Mouse (Mus musculus): ENCODE results near the gene Fam160a1. TPM values are rescaled to one million over a fixed set of nuclear protein-coding genes. Genes with fewer than 3 reads are reported as not detected.

Gene Fam160a1
- total RNA-seq, 2 experiments from 2014 or later: not detected

- ATAC-seq (replicated peaks; ENCODE audit: low FRiP score, low TSS enrichment, poor library complexity, severe bottlenecking): no peak
Measured at GRCm38 (mm10) chr3:85764008-85764834, 52.9 kb downstream of the Fam160a1 start.

- ATAC-seq (replicated peaks; ENCODE audit: low FRiP score, low TSS enrichment, poor library complexity, severe bottlenecking): no peak
Measured at GRCm38 (mm10) chr3:85757944-85758343, 59.1 kb downstream of the Fam160a1 start.

GRCm38 (mm10) chr3:85757435-85757834 lies 59.7 kb downstream of the Fam160a1 start:
- no peak for ATAC-seq (replicated peaks; ENCODE audit: low FRiP score, low TSS enrichment, poor library complexity, severe bottlenecking)

GRCm38 (mm10) chr3:85749348-85749747 lies 67.7 kb downstream of the Fam160a1 start:
- ATAC-seq (replicated peaks; ENCODE audit: low FRiP score, low TSS enrichment, poor library complexity, severe bottlenecking): no peak

DNA sequence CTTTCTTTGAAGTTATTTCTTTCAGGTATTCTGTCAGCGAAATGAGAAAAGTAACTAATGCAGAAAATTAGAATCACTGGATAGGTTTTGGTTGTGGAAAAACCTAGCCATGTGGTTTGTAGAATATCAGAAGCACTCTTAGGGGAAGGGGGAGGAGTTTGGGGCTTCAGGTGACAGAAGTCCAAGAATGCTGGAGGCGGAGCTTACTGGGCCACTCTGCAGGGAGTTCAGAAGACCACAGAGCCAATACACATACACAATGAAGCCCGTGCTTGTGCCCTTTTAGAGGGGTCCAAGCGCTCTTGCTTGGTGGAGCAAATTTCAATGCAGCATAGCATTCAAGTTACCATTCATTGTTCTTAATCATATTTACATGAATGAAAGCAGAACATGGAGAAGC lies 68.2 kb downstream of the Fam160a1 start:
- ATAC-seq (replicated peaks; ENCODE audit: low FRiP score, low TSS enrichment, poor library complexity, severe bottlenecking): no peak

DNA sequence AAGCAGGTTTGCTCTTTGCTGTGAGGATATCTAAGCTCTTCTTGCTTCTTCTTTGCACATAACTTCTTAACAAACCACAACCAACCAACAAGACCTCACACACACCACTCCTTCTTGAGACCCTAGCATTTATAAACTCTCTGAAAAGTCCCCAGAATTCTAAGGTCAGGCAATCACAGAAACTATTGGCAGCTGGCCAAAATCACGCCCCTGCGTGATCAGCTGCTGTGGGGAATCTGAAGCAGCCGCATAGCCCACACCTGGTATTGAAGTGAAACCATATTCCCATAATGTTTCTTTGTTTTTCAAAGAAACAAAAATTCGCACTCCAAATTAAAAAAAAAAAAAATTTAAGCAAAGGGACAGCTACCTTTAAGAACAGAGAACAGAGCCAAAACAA lies 71.0 kb downstream of the Fam160a1 start:
- no peak for ATAC-seq (replicated peaks; ENCODE audit: low FRiP score, low TSS enrichment, poor library complexity, severe bottlenecking)

DNA sequence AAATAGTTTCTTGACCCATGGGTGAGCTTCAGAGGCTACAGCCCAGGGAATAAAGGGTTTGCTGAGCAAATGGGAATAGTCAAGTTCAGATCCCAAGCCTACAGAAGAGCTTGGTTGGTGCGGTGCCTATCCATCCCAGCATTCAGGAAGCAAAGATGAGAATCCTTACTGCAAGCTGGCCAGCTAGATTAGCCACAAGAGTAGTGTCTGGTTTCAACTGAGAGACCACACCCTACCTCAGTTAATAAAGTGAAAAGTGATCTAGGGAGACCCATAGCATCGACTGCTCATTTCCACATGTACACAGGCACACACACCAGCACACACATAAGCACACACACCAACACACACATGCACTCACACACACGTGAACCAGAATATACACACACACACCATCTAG lies 75.3 kb downstream of the Fam160a1 start:
- ATAC-seq (replicated peaks; ENCODE audit: low FRiP score, low TSS enrichment, poor library complexity, severe bottlenecking): no peak

DNA sequence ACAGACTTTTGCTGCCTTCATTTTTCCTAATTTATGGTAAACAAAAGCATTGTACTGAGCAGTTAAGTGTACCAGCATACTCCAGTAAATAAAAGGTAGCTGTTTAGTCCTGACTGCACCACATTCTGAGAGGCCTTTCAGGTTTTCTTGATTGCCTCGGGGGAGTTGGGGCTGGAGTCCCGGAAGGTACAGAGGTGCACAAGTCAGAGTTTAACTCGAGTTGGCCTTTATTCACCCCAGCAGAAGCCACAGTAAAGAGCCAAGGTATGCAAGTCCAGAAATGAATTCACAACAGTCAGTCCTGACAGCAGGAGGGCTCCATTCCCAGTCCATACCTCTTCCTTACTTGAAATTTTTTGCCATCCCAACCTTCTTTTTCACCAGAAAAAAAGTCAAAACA lies 78.5 kb downstream of the Fam160a1 start:
- ATAC-seq (replicated peaks; ENCODE audit: low FRiP score, low TSS enrichment, poor library complexity, severe bottlenecking): no peak

GRCm38 (mm10) chr3:85733939-85734729 lies 83.0 kb downstream of the Fam160a1 start:
- 0 out of 2 replicates have a peak, but pooled peaks have one; percentile 30 for ATAC-seq (replicated peaks; ENCODE audit: low FRiP score, low TSS enrichment, poor library complexity, severe bottlenecking)

GRCm38 (mm10) chr3:85727171-85727570 lies 89.9 kb downstream of the Fam160a1 start:
- ATAC-seq (replicated peaks; ENCODE audit: low FRiP score, low TSS enrichment, poor library complexity, severe bottlenecking): no peak

- ATAC-seq (replicated peaks; ENCODE audit: low FRiP score, low TSS enrichment, poor library complexity, severe bottlenecking): no peak
Measured at GRCm38 (mm10) chr3:85725971-85726370, 91.1 kb downstream of the Fam160a1 start.

DNA sequence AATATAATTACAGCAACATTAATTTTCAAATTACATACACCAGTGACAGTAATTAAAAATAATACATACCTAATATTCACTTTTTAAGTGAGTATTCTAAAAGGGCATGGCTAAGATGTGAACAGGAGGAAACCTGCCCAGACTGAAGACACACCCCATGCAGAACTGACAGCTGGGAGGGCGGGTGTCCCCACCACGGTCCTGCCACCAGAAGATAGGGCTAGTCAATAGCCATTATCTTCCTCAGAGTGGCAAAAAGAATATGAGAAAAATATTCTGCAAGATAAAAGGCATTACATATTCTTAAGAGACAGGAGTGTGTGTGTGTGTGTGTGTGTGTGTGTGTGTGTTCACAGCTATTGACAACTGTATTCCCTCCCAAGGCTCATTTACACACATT lies 92.0 kb downstream of the Fam160a1 start:
- peak; percentile 99 for ATAC-seq (replicated peaks; ENCODE audit: low FRiP score, low TSS enrichment, poor library complexity, severe bottlenecking)

DNA sequence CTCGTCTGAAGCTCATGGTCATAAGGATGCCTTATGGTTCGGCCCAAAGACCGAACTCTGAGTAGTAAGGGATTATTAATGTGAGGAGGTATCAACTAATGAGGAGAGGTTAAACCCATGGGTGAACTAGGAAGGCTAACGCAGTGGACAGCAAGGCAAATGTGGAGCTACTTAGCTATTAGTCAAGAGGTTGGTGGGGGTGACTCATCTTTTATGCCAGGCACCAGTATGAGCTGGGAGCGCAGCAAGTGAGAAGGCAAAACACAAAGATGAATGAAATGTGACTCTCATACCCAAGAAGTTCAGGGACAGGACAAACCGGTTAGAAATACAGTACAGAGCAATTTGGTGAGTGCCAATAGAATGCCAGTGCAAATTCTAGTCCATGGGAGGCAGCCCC lies 94.5 kb downstream of the Fam160a1 start:
- ATAC-seq (replicated peaks; ENCODE audit: low FRiP score, low TSS enrichment, poor library complexity, severe bottlenecking): no peak

DNA sequence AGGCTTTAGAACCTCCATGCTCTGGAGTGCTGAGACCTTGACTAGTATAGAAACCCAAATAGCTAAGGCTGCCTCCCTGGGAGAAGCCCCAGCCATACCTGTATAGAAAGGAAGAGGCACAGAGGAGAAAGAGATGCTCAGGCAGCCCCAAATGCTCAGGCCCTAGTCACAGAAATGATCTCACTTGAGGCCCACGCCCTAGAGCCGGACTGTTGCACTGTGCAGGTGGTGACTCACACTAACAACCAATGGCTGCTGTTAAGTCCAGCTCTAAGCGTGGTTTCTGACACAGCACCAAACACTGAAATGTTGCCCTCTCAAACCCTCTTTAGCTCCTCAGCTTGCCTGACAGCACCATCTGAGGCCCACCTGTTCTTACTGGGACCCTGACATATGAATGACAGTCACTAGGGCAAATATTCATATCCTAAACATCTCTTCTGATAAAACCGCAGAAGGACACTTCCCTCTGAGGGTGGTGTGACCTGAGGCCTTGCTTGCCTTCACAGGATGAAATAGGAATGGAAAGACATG lies 101.3 kb downstream of the Fam160a1 start:
- no peak for ATAC-seq (replicated peaks; ENCODE audit: low FRiP score, low TSS enrichment, poor library complexity, severe bottlenecking)

DNA sequence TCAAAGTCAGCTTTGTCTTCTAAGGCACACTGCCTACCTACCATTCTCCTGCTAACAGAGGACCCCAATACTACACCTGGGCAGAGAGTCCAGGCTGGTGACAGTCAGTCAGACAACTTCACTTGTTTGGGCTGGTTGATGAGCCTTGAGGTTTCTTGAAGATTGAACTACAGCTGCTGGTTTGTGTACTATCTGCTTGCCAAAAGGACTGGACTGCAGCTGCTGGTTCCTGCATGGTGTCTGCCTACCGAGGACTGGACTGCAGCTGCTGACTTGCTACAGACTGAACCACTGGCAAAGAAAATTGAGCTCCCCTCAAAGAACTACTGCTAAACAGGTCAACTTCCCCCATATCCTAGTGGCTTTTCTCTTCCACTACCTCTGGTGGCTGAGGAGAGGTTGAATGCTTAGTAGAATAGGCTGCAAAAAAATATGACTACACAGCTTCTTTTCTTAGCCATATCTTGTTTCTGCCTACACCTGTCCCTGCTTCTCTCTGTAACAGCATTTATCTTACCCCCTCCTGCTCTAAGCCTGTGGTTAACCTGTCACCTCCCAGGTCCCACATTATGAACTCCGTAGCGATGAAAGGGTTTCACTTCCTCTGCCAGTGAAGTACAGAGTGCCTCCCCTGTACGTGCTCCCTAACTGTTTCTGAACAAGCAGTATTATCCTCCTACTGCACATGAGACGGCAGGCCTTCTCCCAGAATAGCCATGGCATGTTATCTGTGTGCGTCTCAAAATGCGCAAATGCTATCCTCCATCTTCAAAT lies 103.0 kb downstream of the Fam160a1 start:
- no peak for ATAC-seq (replicated peaks; ENCODE audit: low FRiP score, low TSS enrichment, poor library complexity, severe bottlenecking)

DNA sequence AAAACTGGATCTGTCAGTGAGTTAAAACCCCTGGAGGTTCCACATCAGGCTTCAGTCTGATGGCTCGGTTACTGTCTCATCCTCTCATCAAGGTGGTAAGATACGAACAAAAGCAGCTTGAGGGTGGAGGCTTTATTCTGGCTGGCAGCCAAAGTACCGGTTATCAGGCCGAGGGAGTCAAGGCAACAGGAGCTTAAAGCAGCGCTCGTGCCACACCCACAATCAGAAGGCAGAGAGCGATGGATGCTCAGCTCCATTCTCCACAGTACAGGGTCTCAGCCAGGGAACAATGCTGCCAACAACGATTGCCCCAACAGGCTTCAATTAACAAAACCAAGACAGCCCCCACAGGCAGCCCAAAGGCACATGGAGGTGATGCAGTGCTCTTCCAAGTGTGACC lies 106.4 kb downstream of the Fam160a1 start:
- peak; percentile 82 for ATAC-seq (replicated peaks; ENCODE audit: low FRiP score, low TSS enrichment, poor library complexity, severe bottlenecking)

- peak; percentile 53; the same call in 1 of the 2 replicates for ATAC-seq (replicated peaks; ENCODE audit: low FRiP score, low TSS enrichment, poor library complexity, severe bottlenecking)
Measured at GRCm38 (mm10) chr3:85707421-85707820, 109.7 kb downstream of the Fam160a1 start.

DNA sequence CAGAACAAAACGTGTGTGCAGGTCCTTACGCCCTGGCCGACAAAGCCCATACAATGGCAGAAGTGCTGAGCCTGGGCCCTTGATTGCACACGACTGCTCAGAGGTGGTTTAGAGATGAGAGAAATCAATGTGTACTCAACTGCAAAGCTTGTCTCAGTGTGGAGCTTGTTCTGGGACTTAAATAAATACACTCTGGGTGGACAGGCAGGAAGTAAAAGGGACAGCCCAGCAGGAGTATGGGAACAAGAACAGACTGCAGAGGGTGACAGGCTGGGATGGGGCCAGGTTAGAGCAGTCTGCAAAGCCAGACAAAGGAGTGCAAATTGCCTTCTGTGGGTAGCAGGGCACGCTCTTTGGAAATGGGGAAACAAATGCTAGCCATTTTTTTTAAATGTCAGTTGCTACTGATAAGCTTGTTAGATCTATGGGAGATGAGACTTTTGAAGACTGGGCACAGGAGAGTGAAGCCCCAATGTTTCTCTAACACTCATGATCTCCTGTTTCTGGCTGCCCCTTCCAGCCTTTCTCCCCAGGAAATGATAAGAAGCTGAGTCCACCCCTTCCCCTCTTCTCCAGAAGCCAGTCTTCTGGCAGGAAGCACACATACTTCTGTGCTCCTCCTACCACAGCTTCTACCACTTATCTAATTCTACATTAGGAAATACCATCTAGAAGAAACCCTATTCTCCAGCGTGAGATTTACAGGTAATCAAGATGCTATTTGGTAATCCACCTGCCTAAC lies 113.8 kb downstream of the Fam160a1 start:
- ATAC-seq (replicated peaks; ENCODE audit: low FRiP score, low TSS enrichment, poor library complexity, severe bottlenecking): no peak

DNA sequence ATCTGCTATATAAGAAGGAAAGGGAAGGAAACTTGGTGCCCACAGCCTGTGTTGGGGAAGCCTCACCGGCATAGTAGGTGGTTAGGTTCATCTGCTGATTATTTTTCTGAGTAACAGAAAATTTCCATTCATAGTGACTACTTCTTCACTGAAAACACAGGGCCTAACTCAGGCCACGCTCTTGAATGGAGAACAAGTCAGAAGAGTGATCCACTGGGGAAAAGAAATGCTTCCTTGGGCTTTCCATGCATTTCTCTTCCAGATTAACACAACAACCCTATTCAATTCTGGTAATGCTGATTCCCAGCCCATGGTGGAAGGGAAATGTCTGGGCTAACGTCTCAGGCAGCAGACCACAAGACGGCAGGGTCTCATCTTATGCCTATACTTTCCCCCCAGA lies 118.6 kb downstream of the Fam160a1 start:
- ATAC-seq (replicated peaks; ENCODE audit: low FRiP score, low TSS enrichment, poor library complexity, severe bottlenecking): no peak

All from megakaryocyte-erythroid progenitor cell, adult 5-6 weeks (primary cell).